Mouse (Mus musculus) megakaryocyte progenitor cell, adult 5-6 weeks (primary cell): ENCODE data around the gene Urb2. TPM values are rescaled to one million over a fixed set of nuclear protein-coding genes. Genes with fewer than 3 reads are reported as not detected.
A peak's percentile ranks its signal among the peaks of the same experiment; 100 is the strongest.

Experiments used
- ATAC-seq: replicated peaks from 2 replicates; pipeline ENCODE4 v1.8.0; 2016; ENCODE audit warnings: mild to moderate bottlenecking, moderate TSS enrichment, inconsistent platforms; ENCODE audit not compliant: poor library complexity
- total RNA-seq, 2 experiments: library from RNA; stranded (forward) in 1 of 2; stranded (reverse) in 1 of 2; fragments of 157-497, 149-512 nt in 1 of 2; fragments of 200-1000 nt in 1 of 2; gene quantifications; 2 replicates each; pipeline versions ENCODE4 v1.2.3 to v1.2.4; 2015 to 2017

Gene Urb2
- total RNA-seq, 2 experiments from 2014 or later = 24.2 to 29.6 TPM

DNA sequence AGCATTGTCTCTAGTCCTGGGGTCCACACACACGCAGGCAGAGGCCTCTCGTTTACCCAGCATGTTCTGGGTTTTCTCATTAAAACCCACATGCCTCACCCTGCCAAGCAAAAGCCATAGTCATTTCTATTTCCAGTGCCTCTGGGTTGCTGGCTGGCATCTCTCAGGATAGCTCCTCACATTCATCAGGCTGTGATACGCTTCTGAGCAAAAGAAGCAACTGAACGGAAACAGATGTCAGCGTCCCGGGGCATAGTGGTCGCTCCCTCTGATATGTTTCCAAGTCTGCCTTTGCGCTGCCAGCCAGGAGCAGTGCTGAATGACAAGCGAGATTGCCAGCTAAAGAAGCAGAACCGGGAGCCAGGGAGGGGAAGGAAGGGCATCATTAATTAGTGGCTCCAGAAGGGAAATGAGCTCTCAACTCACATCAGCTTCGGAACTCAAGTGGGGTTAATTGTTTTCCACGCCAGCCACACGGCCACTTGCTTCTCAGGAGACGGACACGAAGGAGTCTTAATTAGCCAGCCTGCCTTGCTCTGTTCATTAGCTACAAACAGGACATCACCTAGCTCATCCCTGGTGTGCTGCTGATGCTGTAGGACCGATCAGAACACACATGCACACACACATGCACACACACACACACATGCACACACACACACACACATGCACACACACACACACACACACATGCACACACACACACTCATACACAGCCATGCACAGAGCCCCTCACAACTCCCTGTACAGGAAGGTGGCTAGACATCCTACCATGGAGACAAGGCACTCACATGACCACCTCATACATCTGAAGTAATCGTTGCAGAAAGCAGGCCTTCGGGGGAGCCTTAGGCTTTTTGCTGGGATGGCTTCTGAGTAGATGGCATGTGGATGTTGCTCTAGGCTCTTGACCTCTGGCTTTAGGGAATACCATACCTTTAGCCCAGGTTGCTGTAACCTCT, 49.3 kb downstream of the Urb2 start:
- ATAC-seq = peak; percentile 65

DNA sequence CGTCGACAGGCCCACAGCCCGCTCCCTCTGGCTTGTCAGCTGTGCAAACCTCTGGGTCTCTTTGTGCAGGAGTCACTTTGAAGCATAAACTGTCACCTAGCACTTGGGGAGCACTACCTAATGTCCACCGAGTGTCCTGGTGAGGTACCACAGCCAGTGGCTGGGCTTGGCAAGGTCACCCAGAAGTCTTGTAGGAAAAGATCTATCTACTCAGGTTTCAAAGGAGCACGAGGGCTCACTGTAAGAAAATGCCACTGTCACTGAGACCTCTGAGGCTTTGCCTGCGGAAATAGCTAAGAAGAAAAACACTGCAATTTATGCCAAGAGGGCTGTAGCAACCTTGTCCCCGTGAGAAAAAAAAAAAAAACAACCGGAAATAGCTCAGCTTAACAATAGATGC, 54.7 kb downstream of the Urb2 start:
- no peak for ATAC-seq

DNA sequence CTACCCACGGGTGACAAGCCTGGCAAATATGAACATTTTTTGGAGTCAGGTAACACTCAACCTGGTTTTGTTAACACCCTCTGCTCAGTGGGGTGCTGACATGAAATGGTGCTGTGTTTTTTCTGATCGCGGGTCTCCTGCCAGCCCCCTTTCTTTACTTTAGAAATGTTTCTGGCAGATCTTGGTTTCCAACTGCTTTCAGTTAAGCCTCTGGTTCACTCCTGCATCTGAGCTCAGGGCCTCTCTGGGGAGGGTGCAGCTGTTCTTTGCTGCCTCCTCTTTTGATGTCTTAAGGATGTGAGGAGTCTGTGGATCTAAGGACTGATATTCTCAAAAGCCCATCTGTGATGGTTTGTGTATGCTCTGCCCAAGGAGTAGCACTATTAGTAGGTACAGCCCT, 55.1 kb downstream of the Urb2 start:
- no peak for ATAC-seq

DNA sequence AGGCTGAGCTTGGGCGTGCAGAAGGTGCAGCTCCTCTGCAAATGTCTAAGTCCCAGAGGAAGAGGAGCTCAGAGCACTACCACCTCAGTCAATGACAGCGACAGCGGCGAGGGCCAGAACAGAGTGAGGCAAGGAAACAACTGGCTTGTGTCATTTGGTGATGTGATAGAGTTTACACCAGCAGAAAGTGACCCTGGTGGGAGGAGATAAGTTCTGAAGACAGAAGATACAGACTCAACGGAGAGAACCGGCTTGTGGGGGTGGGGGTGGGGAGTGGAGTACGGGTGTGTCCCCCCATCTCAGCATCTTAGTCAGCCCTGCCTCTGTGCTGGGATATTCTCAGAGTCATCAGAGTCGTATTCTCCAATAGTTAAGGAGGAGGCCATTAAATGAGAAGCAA, 56.1 kb downstream of the Urb2 start:
- ATAC-seq = peak; percentile 90

DNA sequence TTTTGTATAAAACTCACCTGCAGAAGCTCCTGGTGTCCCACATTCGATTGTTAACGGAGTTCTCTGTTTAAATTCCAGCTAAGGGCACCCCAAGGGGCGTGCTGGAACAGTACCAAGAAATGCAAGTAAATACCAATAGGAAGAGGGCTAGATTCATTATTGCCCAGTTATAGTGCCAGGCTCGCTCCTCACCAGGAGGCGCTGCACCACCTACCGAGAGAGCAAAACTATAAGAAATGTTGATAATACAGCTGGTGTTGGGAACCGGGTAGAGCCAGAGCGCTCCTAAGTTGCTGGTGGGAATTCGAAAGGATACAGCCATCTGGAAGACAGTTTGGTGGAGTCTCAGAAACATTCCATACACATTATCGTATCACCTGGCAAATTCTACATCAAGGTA, 56.7 kb downstream of the Urb2 start:
- ATAC-seq = no peak

DNA sequence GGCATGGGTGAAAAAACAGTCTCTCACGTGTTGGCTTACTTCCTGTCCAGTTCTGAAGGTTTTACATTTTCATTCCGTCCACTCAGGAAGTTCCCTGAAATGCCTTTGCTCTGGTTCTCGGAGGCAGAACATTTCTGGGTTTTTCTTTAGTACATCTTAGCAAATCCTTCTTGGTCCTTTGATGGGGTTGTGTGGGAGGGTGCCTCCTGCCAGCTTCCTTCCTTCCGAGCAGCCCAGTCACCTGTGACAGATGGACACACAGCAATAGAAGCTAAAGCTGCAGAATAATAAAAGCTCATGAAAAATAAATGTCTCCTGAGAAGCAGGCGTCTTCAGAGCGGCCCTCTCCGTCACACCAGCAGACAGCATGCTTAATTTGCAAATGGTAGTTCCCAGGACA, 57.7 kb downstream of the Urb2 start:
- no peak for ATAC-seq

DNA sequence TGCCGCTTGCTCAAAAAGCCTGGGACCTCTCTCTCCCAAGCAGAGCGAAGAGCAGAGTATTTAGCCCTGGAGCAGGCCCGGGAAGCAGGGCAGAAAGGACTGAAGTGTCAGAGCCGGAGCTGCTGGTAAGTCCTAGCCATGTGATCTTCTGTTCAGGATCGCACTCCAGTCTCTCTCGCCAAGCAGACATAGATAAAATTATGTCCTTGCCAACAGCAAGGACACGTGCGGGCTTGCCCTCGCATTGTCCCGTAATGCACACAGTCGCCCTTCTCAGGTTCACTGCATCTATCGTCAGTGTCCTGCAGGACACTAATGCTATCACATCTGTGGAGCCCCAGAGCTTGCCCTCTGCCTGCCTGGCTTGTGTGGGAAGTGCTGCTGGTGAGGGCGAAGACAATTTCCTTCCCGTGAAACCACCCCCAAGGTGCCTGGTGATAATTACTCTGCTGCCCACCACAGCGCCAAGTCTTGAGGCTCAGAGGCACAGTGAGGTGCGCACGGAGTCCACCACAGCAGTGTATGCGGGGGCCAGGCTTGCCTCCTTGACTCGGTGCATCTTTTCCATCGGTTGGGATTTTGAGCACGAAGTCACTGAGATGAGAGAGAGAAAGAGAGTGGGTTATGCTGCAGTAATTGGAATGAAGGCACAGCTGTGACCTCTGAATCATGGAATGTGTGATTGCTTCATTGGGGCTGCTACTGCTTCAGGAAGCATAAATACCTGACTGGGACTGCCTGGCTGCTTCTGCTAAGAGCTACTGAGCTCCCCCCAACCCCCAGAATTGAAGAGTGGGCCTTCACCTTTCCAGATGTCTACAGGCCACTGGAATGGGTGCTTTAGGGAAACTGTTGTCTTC, 59.4 kb downstream of the Urb2 start:
- ATAC-seq = peak; percentile 23; the same call in 1 of the 2 replicates

DNA sequence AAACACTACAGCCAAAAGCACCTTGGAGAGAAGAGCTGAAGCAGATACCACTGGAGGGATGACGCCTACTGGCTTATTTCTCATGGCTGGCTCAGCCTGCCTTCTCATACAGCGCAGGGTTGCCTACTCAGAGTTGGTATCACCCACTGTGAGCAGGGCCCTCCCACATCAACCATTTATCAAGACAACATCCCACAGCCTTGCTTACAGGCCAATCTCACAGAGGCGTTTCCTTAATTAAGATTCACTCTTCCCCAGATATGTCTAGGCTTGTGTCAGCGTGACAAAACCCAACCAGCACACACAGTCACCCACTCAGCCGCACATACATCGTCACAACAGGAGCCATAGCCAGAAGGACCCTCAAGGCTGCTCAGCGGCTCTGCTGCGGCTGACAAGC, 61.3 kb downstream of the Urb2 start:
- ATAC-seq = peak; percentile 66

DNA sequence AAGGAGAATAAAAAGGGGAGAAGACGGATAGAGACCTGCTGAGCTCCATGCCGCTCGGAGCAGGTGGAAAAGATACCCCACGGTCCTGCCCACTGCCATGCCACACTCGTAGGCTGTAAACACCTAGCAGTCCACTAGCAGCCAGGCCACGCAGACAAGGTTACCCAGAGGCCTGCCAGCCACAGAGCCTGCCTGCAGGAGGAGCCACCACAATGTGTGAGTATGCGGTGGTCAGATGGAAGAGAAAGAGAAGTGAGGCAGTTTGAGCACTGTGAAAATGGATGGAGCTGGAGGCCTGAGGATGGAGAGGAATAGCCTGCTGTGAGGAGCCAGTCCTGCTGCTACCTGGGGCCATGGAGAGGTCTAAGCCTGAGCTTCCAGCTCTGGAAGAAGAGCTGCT, 62.3 kb downstream of the Urb2 start:
- ATAC-seq = no peak

DNA sequence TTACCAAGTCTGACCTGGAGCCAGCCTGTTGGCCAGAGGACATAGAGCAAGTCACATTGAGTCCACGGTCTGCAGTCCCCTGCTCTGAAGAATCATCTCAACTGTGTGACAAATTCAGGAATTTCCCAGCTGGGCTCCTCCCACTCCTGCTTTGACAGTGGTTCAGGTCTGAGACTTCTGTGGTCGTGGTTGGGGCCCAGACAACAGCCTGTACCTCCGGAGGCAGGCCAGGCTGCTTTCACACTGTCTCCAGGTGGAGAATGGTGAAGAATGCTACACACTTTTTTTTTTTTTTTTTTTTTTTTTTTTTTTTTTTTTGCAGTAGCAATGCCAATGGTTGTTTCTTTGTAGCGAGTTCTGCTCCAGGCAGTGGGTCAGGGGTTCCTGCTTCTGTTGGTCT, 64.4 kb downstream of the Urb2 start:
- no peak for ATAC-seq

DNA sequence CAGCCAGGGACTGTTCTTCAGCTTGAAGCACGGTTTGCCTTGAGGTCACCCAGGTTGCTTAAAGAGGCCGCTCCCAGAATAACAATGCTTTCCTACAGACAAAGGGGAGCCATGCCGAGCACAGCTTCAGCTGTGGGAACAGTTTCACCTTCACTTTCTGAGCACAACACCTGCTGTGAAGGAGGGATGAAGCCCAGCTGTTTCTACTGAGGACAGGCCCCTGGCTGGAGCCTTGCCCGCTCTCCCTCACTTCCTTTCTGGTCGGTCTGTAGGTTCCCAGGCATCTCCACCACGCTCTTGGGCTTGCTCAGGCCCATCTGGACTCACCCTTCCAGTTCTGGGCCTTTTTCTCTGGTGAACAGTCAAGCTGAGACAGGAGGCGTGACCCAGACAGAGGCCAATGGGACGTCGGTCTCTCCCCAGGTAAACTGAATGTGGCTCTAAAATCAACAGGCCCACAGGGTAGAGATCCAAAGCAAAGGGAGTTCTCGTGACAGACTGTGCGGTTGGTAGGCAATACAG, 66.8 kb downstream of the Urb2 start:
- no peak for ATAC-seq

DNA sequence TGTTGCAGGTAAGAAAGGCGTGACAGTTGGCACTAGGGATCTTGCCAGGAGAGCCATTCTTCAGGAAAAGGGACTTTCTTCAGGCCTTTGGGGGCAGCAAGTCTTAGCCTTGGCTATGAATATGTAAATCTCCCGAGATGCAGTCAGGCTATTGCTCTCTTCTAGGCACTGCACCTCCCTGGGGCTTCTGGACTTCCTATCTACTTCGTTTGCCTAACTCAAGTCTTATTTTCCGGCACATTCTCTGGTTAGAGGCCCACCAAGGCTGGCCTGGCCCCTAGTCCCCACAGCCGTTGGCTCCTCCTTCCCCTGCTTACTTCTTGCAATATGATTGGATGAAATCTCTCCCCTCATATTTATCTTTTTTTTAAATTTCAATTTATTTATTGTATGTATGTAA, 67.7 kb downstream of the Urb2 start:
- ATAC-seq = no peak

DNA sequence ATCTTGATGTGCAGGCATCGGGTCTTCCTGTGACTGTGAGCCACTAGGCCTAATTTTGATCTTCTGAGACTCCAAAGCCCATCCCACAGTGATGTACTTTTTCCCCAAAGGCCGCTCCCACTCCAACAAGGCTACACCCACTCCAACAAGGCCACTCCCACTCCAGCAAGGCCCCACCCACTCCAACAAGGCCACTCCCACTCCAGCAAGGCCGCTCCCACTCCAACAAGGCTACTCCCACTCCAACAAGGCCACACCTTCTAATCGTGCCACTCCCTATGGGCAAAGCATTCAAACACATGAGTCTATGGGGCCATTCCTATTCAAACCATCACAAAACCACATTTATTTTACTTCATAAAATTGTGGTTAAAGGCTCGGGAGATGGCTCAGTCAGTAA, 69.2 kb downstream of the Urb2 start:
- peak; percentile 48; the same call in 1 of the 2 replicates for ATAC-seq

Other genes with a start within 250 kb of the Urb2 start
- gene Rab4a, start 215.5 kb upstream of the Urb2 start, total RNA-seq (2015) = 5.3 and 12.5 TPM in 2 replicates
- 5.2 and 5.9 TPM in 2 replicates for gene Rab4a, start 215.5 kb upstream of the Urb2 start, total RNA-seq (2017)
- 5.3 and 6.9 TPM in 2 replicates for gene Ccsap, start 161.3 kb upstream of the Urb2 start, total RNA-seq (2015)
- 6.3 and 8.4 TPM in 2 replicates for gene Ccsap, start 161.3 kb upstream of the Urb2 start, total RNA-seq (2017)
- not detected in 2 replicates for gene Acta1, start 126.8 kb upstream of the Urb2 start, total RNA-seq (2015)
- gene Acta1, start 126.8 kb upstream of the Urb2 start, total RNA-seq (2017) = not detected in 2 replicates
- 27.8 and 28.7 TPM in 2 replicates for gene Nup133, start 72.2 kb upstream of the Urb2 start, total RNA-seq (2015)
- gene Nup133, start 72.2 kb upstream of the Urb2 start, total RNA-seq (2017) = 28.2 and 33.0 TPM in 2 replicates
- gene Abcb10, start 38.4 kb upstream of the Urb2 start, total RNA-seq (2015) = 15.5 and 18.2 TPM in 2 replicates
- 25.0 and 26.7 TPM in 2 replicates for gene Abcb10, start 38.4 kb upstream of the Urb2 start, total RNA-seq (2017)
- 30.5 and 32.8 TPM in 2 replicates for gene Taf5l, start 111 bp upstream of the Urb2 start, total RNA-seq (2015)
- 32.8 and 34.4 TPM in 2 replicates for gene Taf5l, start 111 bp upstream of the Urb2 start, total RNA-seq (2017)
- gene Galnt2, start 209.9 kb downstream of the Urb2 start, total RNA-seq (2015) = 50.8 and 51.2 TPM in 2 replicates
- 20.9 and 36.1 TPM in 2 replicates for gene Galnt2, start 209.9 kb downstream of the Urb2 start, total RNA-seq (2017)